Mouse (Mus musculus) brain, adult 2 months (tissue): ENCODE results near the gene Efcab11.
A peak's percentile ranks its signal among the peaks of the same experiment; 100 is the strongest.

ENCODE experiments used
- DNase-seq: peaks from one replicate; pipeline ENCODE4 v3.0.0; 2011; ENCODE audit warnings: low read depth, low spot score

Gene Efcab11

GRCm38 (mm10) chr12:99883000-99883712 is 1.1 kb downstream of the Efcab11 start:
- peak; percentile 95 for DNase-seq

- DNase-seq, result no peak
Observed at GRCm38 (mm10) chr12:99874609-99875008, 9.6 kb downstream of the Efcab11 start.

- DNase-seq, result no peak
Observed at GRCm38 (mm10) chr12:99873443-99873842, 10.8 kb downstream of the Efcab11 start.

GRCm38 (mm10) chr12:99868821-99869220 is 15.4 kb downstream of the Efcab11 start:
- no peak for DNase-seq

GRCm38 (mm10) chr12:99864613-99865012 is 19.6 kb downstream of the Efcab11 start:
- no peak for DNase-seq

- peak; percentile 62 for DNase-seq
Observed at GRCm38 (mm10) chr12:99860981-99861380, 23.3 kb downstream of the Efcab11 start.

GRCm38 (mm10) chr12:99859391-99860100 is 24.7 kb downstream of the Efcab11 start:
- peak; percentile 40 for DNase-seq

GRCm38 (mm10) chr12:99858664-99859063 is 25.6 kb downstream of the Efcab11 start:
- no peak for DNase-seq

GRCm38 (mm10) chr12:99856011-99856410 is 28.2 kb downstream of the Efcab11 start:
- DNase-seq, result peak; percentile 10

GRCm38 (mm10) chr12:99853323-99854258 is 30.6 kb downstream of the Efcab11 start:
- DNase-seq, result no peak

- no peak for DNase-seq
Observed at GRCm38 (mm10) chr12:99849996-99850395, 34.2 kb downstream of the Efcab11 start.

GRCm38 (mm10) chr12:99844951-99845350 is 39.3 kb downstream of the Efcab11 start:
- DNase-seq, result no peak

- DNase-seq, result peak; percentile 73
Observed at GRCm38 (mm10) chr12:99838703-99839102, 45.5 kb downstream of the Efcab11 start.

- no peak for DNase-seq
Observed at GRCm38 (mm10) chr12:99838109-99838508, 46.1 kb downstream of the Efcab11 start.

GRCm38 (mm10) chr12:99837528-99837927 is 46.7 kb downstream of the Efcab11 start:
- no peak for DNase-seq

- peak; percentile 81 for DNase-seq
Observed at GRCm38 (mm10) chr12:99836404-99837131, 47.7 kb downstream of the Efcab11 start.

- no peak for DNase-seq
Observed at GRCm38 (mm10) chr12:99833476-99833875, 50.8 kb downstream of the Efcab11 start.

- DNase-seq, result peak; percentile 57
Observed at GRCm38 (mm10) chr12:99822591-99822990, 61.6 kb downstream of the Efcab11 start.

GRCm38 (mm10) chr12:99821309-99821934 is 62.8 kb downstream of the Efcab11 start:
- peak; percentile 30 for DNase-seq

- DNase-seq, result peak; percentile 9
Observed at GRCm38 (mm10) chr12:99819186-99819974, 64.9 kb downstream of the Efcab11 start.
